Mouse (Mus musculus): ENCODE data around the gene Klhdc2.

Gene Klhdc2

DNA sequence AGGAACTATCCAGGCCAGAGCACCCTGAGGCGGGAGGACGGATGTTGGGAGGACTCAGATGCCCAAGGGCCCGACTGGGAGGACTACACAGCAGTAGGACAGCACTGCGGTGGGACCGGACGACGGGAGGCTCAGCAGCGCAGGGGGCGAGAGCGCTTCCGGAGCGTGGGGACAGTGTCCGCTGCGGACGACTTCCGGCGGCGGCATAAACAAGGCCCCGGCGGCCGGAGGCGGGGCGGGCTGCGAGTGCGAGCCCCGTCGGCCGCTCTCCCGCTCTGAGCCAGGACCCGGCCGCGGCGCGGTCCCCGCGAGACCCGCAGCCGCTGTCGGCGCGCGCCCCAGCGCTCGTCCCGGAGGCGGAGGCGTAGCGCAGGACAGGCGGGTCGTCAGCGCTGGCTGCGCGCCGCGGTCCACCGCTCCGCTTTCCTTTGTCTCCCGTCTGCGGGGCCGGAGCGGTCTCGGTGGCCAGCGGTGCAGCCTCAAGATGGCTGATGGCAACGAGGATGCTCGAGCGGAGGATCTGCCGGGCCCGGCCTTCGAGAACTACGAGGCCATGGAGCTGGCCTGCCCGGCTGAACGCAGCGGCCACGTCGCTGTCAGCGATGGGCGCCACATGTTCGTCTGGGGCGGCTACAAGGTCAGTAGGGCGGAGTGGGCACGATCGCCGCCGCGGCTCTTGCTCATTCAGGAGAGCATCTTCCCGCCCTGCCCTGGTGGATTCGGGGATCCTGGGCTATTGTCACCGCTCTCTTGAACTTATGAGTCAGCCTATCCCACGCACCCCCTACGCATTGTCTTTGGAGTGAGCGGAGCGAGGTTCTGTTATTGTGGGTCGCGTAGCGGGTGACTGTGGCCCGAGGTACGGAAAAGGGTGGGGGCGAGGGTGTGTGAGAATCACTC, at the start of gene Klhdc2:
Gene Klhdc2, plus strand, starts transcription at position 171 of the 900 bp plus-strand sequence.
- peak; percentile 76 for DNase-seq (ENCODE audit: low spot score)

DNA sequence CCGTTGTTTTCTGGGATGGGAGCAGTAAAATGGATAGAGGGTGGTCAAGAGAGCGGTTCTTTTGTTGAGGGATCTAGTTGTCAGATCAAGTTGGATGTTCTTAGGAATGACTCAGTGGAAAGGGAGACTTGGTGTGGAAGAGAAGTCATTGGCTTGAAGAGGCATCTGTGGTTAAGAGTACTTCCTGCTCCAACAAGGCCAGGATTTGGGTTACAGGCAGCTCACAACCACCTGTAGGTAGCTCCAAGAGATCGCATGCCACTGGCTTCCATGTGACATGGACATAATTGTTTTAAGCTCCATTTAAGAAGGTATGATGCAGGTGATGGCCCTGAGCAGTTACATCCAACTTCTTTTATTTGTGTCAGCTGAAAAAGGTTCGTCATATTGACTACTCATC, 46.7 kb upstream of the Klhdc2 start:
- DNase-seq (ENCODE audit: low spot score), result no peak

DNA sequence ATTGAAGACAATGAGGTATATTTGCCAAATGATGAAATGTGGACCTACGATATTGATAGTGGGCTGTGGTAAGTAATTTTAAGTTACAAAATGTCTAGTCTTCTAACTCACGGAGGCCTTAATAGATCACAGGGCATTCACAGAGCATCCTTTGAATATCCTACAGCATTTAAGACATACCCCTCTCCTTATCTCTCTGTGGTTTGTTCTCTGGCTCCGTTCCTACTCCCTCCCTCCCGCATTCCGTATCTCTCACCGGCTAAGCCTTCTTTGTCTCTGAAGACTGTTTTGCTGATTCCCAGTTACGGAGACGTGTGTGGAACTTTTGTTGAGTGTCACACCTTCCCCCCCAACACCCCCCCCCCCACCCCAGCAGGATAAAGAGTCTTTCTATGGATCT, 45.7 kb upstream of the Klhdc2 start:
- no peak for DNase-seq (ENCODE audit: low spot score)

DNA sequence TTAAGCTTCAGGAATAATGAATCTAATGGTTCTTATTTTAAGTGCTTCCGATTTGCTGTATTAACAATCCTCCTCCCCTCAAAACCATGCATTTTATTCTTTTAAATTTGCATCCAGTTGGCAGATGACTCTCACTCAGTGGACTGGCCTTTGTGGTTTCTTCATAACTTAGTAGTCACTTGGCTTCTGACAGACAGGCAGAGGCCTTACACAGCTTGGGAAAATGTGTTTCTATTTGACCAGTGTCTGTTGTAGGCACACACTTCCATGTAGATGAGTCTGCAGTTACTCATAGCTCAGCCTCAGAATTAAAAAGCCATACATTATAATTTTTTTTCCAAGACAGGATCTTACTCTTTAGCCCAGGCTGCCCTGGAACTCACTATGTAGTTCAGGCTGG, 42.7 kb upstream of the Klhdc2 start:
- DNase-seq (ENCODE audit: low spot score), result no peak

DNA sequence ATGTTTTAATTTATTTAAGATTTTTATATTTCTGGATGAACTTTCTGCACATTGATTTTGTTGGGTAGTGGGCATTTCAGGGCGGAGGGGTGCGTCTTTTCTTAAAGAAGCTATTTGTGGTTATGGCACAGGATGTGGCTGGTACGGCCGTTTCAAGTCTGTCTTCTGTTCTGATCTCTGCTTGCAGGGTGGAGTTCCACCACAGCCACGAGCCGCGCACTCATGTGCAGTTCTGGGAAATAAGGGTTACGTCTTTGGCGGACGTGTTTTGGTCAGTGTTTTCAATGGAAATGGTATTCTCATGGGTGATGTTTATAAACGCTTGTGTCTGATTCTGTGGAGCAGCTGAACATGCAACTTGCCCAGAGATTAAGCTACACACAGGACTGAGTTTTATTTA, 38.6 kb upstream of the Klhdc2 start:
- DNase-seq (ENCODE audit: low spot score), result no peak

DNA sequence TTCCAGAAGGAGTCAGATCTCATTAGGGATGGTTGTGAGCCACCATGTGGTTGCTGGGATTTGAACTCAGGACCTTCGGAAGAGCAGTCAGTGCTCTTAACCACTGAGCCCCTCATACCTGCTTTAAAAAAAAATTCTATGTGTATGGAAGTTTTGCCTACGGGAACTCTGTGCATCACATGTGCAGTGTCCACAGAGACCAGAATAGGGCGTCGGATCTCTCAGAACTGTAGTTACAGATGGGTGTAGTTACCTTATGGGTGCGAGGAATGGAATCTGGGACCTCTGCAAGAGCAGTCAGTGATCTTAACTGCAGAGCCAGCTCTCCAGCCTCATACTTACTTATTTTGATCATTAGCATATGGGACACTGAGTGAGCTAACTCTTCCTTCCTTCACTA, 34.2 kb upstream of the Klhdc2 start:
- no peak for DNase-seq (ENCODE audit: low spot score)

DNA sequence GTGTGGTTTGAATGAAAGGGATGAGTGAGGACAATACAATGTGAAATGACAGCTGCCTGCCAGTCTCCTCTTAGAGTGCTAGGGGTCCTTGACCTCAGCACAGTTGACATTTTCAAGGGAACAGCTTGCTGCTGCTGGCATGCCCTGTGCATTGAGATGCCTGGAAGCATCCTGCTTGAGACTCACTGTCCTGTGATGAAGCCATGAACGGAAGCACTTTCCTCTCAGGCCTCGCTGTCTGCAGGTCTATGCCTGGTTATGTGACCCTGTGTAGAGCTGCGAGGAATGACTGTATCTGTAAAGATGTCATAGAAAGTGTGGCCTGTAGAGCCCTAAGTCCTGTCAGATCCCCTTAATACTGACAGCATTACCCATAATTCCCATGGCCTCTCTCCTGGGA, 31.4 kb upstream of the Klhdc2 start:
- no peak for DNase-seq (ENCODE audit: low spot score)

DNA sequence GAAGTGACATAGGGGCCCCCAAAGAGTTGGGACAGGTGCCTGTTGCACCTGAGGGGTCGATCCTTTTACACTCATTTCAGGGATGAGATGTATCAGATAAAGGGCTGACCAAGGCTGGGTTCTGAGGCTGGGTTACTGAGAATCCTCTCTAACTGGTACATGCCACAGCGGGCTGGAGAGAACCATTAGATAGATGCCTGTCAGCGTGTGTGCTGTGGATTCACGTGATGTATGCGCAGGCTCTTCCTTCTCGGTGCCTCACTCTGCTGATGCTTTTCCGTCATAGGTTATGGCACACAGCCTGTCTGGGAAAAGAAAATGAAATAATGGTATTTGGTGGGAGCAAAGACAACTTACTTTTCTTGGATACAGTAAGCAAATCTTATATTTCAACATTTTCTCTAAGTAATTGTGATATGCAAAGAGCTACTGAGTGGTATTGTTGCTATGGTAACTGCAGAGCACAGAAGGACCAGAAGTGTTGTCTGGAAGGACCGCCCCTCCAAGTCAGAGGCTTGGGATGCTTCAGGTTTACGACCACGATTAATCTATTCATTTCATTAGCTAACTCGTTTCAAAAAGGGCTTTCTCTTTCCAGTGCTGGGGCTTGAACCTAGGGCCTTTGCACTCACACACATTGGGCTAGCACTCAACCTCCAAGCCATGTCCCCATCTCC, 28.4 kb upstream of the Klhdc2 start:
- no peak for DNase-seq (ENCODE audit: low spot score)

DNA sequence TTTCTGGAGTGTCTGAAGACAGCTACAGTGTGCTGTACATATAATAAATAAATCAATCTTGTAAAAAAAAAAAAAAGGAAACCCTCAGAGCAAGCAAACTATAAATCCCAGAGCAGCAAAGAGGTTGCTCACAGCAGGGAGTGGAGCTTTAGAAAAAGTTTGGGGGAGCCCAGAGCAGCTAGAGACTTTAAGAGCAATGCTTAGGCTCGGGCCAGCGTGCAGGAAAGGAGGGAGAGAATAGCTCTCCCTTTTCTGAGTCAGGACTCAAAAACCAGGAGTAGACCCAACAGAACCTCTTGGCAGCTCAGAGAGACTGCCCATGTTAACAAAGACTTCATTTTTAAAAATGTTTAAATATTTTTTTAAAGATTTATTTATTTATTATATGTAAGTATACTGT, 27.5 kb upstream of the Klhdc2 start:
- DNase-seq (ENCODE audit: low spot score), result no peak

DNA sequence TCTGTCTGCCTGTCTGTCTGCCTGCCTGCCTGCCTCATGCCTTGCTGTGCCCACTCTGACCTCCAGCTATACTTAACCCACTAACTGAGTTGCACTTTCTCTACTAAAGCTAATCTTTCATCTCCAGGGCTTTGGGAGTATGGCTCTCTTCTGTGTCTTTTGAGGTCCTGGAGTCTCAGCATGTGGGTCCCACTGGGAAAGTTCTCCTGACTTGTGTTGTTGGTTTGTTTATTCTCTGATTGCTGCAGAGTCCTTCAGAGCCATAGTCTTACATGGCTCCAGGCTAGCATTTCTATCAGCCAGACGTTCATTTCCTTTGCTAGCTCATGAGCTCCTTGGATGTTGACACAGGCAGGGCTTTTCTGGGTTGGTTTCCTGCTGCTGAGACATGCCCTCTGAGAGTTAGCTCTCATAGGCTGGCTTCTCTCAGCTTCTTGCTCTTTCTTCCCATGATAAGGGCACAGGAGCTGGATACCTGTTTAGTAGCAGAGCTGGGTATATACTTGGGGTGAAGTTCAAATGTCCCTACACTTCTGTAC, 16.5 kb upstream of the Klhdc2 start:
- no peak for DNase-seq (ENCODE audit: low spot score)

DNA sequence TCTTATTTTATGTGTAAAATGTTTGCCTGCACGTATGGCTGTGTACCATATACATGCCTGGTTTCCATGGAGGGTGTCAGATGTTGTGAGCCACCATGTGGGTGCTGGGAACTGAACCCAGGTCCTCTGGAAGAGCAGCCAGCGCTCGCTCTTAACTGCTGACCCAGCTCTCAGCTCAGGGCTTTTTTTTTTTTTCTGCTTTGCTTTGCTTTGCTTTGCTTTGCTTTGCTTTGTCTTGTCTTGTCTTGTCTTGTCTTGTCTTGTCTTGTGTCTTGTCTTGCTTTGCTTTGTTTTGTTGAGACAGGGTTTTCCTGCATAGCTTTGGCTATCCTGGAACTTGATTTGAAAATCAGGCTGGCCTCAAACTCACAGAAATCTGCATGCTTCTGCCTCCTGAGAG, 15.6 kb upstream of the Klhdc2 start:
- DNase-seq (ENCODE audit: low spot score), result no peak

DNA sequence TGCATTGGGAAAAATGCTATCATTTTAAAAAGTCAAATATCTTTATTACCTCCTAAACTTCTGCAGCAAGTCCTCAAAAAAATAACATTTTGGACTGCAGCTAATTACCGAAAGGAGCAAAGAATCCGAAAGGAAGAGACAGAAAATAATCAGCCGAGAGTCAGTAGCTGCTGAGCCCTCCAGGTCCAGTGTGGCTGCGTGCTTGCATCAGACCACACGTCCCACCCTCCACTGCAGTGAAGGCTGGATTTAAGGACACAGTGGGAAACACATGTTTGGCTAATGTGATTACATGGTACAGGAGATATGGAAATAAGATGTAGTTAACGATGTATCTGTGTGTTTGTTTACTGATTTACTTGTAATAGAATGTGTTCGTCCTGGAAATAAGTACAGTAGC, 13.3 kb upstream of the Klhdc2 start:
- DNase-seq (ENCODE audit: low spot score), result no peak

DNA sequence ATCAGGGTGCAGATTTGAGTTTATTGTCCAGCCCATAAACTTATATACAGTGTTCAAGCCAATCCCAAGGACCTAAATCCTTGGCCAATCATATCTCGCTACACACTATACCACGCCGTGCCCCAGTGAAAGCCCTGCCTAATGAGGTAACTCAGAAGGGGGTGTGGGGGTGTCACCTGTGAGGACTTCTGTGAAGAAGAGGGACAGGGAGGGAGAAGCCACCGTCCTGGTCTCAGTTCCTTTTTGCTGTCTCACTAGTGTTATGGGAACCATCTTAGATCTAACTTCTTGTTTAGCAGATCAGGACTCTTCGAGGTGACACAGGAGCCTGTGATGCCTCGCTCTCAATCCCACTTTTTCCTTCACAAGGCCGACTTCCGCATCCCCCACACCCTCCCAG, 8.9 kb upstream of the Klhdc2 start:
- DNase-seq (ENCODE audit: low spot score), result no peak

DNA sequence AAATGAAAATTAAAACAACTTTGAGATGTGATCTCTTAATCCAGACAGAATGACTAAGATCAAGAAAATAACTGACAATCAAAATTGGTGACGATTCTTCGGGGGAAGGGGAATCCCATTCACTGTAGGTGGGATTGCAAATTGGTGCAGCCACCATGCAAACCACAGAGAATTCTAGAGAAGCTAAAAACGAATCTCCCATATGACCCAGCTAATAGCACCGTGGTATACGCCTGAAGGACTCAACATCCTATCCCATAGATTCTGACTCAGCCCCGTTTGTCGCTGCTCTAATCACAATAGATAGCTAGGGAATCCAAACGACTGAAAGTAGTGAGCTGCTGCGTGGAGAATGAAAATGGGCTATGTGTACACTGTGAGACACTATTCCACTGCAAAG, 7.8 kb upstream of the Klhdc2 start:
- DNase-seq (ENCODE audit: low spot score), result no peak

DNA sequence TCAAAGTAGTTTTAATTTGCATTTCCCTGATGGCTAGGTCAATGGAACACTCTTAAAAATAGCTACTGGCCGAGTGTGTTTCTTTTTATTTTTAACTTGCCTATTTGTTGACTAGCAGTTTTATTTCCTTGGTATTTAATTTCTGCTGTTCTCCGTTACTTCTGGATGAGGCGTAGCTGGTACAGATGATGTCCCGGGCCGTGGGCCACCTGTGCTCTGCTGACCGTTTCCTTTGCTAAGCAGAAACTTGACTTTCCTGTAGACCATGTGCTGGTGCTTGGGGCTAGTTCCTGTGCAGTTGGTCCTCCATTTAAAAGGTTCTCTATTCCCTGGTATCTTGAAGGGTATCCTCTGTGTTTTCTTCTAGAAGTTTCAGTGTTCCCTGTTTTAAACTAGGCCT, 4.1 kb upstream of the Klhdc2 start:
- DNase-seq (ENCODE audit: low spot score), result no peak

DNA sequence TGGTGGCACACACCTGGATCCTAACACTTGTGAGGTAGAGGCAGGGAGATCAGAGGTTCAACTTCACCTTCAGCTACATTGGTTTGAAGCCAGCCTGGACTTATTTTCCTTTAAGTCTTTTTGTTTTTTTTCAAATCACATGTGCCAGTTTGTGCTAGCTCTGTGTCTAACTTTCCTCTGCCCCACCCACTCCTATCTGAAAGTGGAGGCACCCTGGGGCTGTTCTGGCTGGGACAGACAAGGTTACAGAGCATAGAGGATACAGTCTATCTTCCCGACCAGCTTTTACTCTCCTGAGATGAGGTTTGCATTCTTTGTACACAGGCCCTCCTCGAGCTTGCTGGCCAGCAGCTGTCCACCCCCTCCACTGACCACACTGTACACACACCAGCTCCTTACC, 2.7 kb upstream of the Klhdc2 start:
- no peak for DNase-seq (ENCODE audit: low spot score)

DNA sequence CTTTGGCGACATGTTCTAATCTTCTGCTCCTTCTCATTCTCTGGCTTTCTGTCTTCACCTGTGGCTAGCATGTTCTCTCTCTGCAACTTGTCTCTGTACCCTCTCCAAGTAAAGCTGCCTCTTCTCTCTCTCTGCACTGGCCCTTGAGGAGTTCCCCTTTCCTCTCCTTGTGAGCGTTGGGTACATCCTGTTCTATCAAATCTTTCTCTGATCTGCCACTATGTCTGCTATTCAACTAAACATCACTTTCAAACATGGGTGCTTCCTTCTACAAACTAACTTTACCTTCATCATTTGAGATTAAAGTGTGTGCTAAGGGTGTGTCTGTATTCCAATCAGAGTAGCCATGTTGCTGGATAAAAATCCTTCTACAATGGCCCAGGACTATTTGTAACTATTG, 1.5 kb upstream of the Klhdc2 start:
- DNase-seq (ENCODE audit: low spot score), result no peak

DNA sequence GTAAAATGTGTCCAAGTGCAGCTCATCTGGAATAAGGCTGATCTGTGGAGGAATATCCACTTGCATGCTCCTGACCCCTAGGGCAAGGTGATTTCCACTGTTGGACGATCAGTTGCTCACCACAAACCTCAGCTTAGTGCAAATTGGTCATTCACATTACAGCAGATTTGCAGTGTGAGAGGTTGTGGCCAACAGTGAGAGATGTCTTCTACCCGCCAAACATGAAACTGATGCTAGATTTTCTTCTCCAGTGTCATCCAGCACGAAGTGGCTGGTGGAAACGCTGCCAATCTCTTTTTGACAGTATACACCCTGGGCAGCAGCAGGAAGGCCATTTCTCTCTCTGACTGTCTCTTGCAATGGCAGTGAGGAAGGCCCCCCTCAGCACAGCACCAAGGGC, 830 bp upstream of the Klhdc2 start:
- DNase-seq (ENCODE audit: low spot score), result no peak

DNA sequence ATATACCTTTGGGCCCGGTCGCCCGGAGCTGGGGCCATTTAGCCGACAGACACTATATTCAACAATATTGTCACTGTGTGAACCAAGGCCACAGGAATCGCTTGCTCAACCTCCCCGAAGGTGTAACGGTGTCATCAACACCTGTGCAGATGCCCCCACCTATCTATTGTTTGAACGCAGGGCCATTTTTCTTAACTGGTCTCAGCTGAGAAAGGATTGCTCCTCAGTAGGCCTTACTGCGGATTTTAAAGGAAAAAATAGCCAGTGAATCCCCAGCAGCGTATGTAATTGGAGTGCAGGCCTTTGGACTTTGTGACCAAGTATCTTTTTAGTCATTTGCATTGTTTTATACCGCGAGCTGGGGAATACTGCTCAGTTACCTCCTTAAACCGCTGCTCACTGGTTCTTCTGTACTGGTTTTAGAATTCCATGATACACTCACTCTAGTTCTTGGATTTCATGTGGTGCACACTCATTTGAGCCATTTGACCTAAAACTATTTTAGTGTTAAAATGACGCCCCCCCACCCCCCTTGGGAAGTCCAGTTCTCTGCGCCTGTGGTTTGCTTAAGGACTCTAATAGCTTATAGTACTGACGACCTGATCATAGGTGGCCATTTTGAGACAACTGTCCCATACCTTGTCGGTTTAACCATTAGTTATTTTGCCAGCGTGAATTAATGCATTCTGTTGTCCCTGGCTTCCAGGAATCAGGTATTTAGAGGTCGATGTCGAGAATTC, 1.1 kb downstream of the Klhdc2 start:
- DNase-seq (ENCODE audit: low spot score), result no peak

DNA sequence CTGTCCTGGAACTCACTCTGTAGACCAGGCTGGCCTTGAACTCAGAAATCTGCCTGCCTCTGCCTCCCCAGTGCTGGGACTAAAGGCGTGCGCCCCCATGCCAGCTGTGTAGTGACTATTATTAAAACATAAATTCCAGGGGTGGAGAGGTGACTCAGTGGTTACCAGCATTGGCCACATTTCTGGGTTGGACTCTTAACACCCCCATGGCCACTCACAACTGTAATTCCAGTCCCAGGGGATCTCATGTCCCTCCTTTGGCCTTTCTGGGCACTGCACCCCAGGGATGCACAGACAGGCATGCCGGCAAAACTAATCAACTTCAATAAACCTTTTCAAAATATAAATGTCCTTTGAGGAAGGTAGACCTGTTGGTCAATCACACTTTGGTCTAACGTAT, 1.8 kb downstream of the Klhdc2 start:
- no peak for DNase-seq (ENCODE audit: low spot score)

DNA sequence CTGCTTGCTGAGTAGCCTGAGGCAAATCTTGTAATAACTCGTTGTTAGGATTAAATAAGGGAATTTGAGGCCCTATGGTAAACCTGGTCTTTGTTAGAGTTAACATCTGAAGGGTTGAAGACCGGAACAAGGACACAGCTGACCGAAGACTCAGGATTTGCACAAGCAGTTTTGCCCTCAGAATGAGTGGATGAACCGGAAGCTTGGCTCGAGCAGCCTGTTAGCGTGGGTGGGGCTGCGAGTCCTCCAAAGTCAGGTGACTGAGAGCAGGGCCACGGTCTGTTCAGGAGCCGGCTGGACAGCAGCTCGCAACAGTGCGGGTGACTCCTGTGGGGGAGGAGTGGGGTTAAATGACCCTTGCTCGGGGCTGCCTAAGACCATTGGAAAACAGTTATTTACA, 2.8 kb downstream of the Klhdc2 start:
- peak; percentile 31 for DNase-seq (ENCODE audit: low spot score)

DNA sequence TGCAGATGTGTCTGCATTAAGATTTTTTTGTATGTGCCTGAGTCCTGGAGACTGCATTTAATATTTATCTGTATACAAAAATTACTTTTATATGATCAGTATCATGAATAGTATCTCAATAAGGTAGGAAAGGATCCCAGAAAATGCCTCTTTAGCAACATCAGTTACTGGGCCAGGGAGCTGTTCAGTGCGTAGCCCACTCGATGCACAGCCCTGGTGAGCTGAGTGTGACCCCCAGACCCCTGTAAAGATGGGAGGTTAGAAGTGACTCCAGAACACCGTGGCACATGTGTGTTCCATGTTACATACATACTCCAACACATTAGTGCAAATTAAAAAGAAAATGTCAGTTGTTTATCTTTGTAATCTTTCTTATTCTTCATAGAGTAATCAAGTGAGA, 3.4 kb downstream of the Klhdc2 start:
- DNase-seq (ENCODE audit: low spot score), result no peak

DNA sequence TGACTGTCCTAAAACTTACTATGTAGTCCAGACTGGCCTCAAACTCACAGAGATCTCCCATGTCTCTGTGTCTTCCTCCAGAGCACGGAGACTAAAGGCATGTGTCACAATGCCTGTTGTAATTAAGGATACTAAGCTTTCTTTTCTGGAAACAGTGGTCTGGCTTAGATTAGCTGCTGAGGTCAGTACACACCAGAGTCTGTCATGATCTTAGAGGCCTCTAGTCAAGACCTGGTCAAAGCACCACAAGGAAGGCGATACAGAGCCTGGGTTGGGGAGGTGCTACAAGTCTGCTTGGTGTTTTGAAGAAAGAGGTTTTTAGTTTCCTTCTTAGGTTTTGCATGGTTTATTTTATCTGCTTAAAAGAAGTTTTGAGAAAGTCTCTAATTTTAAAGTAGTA, 3.9 kb downstream of the Klhdc2 start:
- DNase-seq (ENCODE audit: low spot score), result no peak
